Mouse (Mus musculus): ENCODE measurements at regions not wholly inside any gene's neighbourhood (a gene's known extent, or its start where the extent isn't known, plus 50 kb on each side); places are given as distances from the start of the nearest gene placed in this dataset.

DNA sequence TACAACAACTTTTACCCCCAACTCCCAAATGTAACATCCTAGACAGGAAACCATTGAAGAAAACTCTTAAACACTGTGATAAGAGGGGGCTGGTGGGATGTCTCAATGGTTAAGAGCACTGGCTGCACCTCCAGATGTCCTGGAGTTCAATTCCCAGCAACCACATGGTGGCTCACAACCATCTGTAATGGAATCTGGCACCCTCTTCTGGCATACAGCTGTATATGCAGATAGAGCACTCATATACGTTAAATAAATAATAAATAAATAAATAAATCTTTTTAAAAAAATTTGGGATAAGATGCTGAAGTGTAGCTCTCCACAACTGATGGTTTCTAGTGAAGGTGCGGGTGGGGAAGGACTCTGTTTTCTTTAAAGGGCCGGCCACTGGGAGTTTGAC is 69.3 kb downstream of the Kctd15 start:
- H3K4me1 ChIP-seq (ENCODE audit: control insufficient read depth in 2 of 2, insufficient read depth in 2 of 2, low read length in 2 of 2): no peaks in the 10 kb centered on the region
- peaks cover 11% of the 10 kb centered on the region for H3K9me3 ChIP-seq (ENCODE audit: control insufficient read depth, low read length)
- H3K27me3 ChIP-seq (ENCODE audit: control insufficient read depth, insufficient read depth, low read length): no peaks in the 10 kb centered on the region
- H3K9ac ChIP-seq (ENCODE audit: low read length): no peak overlapping the region
- H3K4me2 ChIP-seq (ENCODE audit: low read length): no peak overlapping the region
- ATAC-seq (ENCODE audit: insufficient number of reproducible peaks, insufficient read depth, low FRiP score, low read depth): no peak
- H3K36me3 ChIP-seq (ENCODE audit: control insufficient read depth, insufficient read depth, low read length): no peaks in the 10 kb centered on the region
- WGBS: 97% methylated on average over 3 of the region's 3 CpGs
- H3K27ac ChIP-seq (replicated peaks in 1 of 2; ENCODE audit: control insufficient read depth in 1 of 2, insufficient read depth in 1 of 2, low read depth in 2 of 2, low read length in 2 of 2): no peak overlapping the region
- H3K4me3 ChIP-seq (ENCODE audit: control insufficient read depth in 1 of 2, insufficient read depth in 1 of 2, low read depth in 1 of 2, low read length in 2 of 2): no peak overlapping the region

DNA sequence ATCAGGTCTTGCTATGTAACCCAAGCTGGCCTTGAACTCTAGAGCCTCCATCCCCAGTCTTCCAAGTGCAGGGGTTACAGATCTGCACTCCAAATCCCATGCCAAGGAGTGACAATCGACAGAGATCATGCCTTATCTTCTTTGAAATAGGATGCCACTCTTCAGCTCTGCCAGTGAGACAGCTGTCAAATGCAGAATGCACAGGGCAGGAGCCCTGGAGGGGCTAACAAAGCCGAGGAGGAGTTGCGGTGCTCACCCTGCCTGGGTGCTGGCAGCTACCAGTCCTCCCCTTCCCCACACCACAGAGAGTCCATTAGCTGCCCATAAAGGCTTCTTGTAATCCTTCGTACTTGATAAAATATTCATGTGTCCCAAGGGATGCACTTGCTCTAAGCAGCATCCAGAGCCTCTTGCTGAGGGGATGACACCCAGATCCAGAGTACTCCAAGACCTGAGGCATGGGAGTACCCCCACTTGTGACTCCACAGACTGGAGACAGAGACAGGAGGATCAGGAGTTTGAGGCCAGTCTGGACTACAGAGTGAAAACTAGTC is 71.1 kb downstream of the Kctd15 start:
- WGBS: 65% methylated on average over 4 of the region's 4 CpGs

GRCm38 (mm10) chr7:34584870-34585269 is 71.7 kb downstream of the Kctd15 start:
- Histone ChIP-seq H3K4me3 (ENCODE audit: control insufficient read depth in 1 of 2, insufficient read depth in 1 of 2, low read depth in 1 of 2, low read length in 2 of 2) (no peak overlapping the region), H3K27me3 (ENCODE audit: control insufficient read depth, insufficient read depth, low read length) (no peaks in the 10 kb centered on the region), H3K9me3 (ENCODE audit: control insufficient read depth, low read length) (peaks cover 11% of the 10 kb centered on the region), H3K9ac (ENCODE audit: low read length) (no peak overlapping the region), H3K36me3 (ENCODE audit: control insufficient read depth, insufficient read depth, low read length) (no peaks in the 10 kb centered on the region), H3K4me2 (ENCODE audit: low read length) (no peak overlapping the region), H3K27ac (replicated peaks in 1 of 2; ENCODE audit: control insufficient read depth in 1 of 2, insufficient read depth in 1 of 2, low read depth in 2 of 2, low read length in 2 of 2) (no peak overlapping the region), H3K4me1 (ENCODE audit: control insufficient read depth in 2 of 2, insufficient read depth in 2 of 2, low read length in 2 of 2) (no peaks in the 10 kb centered on the region)
- ATAC-seq (ENCODE audit: insufficient number of reproducible peaks, insufficient read depth, low FRiP score, low read depth): no peak
- 89% methylated on average over 7 of the region's 7 CpGs for WGBS

More for the DNA sequence above, 71.1 kb downstream of the Kctd15 start:
- ATAC-seq (ENCODE audit: insufficient number of reproducible peaks, insufficient read depth, low FRiP score, low read depth): no peak
- Histone ChIP-seq H3K4me1 (ENCODE audit: control insufficient read depth in 2 of 2, insufficient read depth in 2 of 2, low read length in 2 of 2) (no peaks in the 10 kb centered on the region), H3K4me2 (ENCODE audit: low read length) (no peak overlapping the region), H3K36me3 (ENCODE audit: control insufficient read depth, insufficient read depth, low read length) (no peaks in the 10 kb centered on the region), H3K27me3 (ENCODE audit: control insufficient read depth, insufficient read depth, low read length) (no peaks in the 10 kb centered on the region), H3K9me3 (ENCODE audit: control insufficient read depth, low read length) (peaks cover 11% of the 10 kb centered on the region), H3K27ac (replicated peaks in 1 of 2; ENCODE audit: control insufficient read depth in 1 of 2, insufficient read depth in 1 of 2, low read depth in 2 of 2, low read length in 2 of 2) (no peak overlapping the region), H3K9ac (ENCODE audit: low read length) (no peak overlapping the region), H3K4me3 (ENCODE audit: control insufficient read depth in 1 of 2, insufficient read depth in 1 of 2, low read depth in 1 of 2, low read length in 2 of 2) (no peak overlapping the region)

DNA sequence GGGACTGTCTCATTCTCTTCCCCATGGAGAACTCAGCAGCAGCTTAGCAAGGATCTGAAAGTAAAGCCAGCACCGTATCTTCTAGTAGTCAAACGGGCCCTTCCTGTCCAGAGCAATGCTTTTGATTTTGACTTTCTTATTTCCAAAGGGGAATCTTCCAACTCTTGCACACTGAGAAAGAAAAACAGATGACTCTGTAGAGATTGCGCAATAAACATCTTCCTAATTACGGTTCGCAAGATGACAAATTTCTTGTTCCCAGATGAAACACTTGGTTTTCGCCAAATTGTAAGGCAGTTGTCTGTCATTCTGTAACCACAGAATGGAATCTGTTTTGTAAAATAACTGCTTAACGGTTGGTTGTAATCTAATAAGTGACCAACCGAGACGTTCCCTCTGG is 75.7 kb downstream of the Kctd15 start:
- Histone ChIP-seq H3K4me1 (ENCODE audit: control insufficient read depth in 2 of 2, insufficient read depth in 2 of 2, low read length in 2 of 2) (no peaks in the 10 kb centered on the region), H3K9ac (ENCODE audit: low read length) (no peak overlapping the region), H3K27me3 (ENCODE audit: control insufficient read depth, insufficient read depth, low read length) (no peaks in the 10 kb centered on the region), H3K4me2 (ENCODE audit: low read length) (no peak overlapping the region), H3K4me3 (ENCODE audit: control insufficient read depth in 1 of 2, insufficient read depth in 1 of 2, low read depth in 1 of 2, low read length in 2 of 2) (no peak overlapping the region), H3K36me3 (ENCODE audit: control insufficient read depth, insufficient read depth, low read length) (no peaks in the 10 kb centered on the region), H3K27ac (replicated peaks in 1 of 2; ENCODE audit: control insufficient read depth in 1 of 2, insufficient read depth in 1 of 2, low read depth in 2 of 2, low read length in 2 of 2) (no peak overlapping the region), H3K9me3 (ENCODE audit: control insufficient read depth, low read length) (no peaks in the 10 kb centered on the region)
- no peak for ATAC-seq (ENCODE audit: insufficient number of reproducible peaks, insufficient read depth, low FRiP score, low read depth)
- 89% methylated on average over 9 of the region's 9 CpGs for WGBS

DNA sequence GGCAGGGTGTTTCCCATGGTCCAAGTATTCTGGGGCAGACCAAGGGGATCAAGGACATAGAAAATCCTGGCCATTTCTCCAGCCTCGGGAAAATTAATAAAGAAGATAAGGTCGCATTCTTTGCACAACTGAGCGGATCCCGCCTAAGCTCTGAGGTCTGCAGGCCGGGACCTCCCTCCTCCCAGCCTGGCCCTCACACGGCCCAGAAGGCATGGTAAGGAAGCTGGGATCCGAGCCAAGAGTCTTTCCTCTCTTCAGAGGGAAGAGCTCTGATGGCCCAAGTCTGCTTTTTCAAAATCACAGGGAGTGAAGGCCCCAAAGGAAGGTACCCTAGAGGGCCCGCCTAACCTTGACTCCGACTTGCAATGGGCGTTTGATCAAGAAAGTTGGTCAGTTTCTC is 85.2 kb downstream of the Kctd15 start:
- peak overlapping the region in 1 of 2 experiments; percentile 57; a peak in 1 of 4 replicates for H3K27ac ChIP-seq (replicated peaks in 1 of 2; ENCODE audit: control insufficient read depth in 1 of 2, insufficient read depth in 1 of 2, low read depth in 2 of 2, low read length in 2 of 2)
- peak overlapping the region; percentile 75 for H3K4me2 ChIP-seq (ENCODE audit: low read length)
- peak; percentile 79; the same call in 1 of the 2 replicates for ATAC-seq (ENCODE audit: insufficient number of reproducible peaks, insufficient read depth, low FRiP score, low read depth)
- peak overlapping the region; percentile 65 for H3K9ac ChIP-seq (ENCODE audit: low read length)
- peak overlapping the region in 1 of 2 experiments; percentile 37; a peak in 1 of 4 replicates for H3K4me3 ChIP-seq (ENCODE audit: control insufficient read depth in 1 of 2, insufficient read depth in 1 of 2, low read depth in 1 of 2, low read length in 2 of 2)
- H3K36me3 ChIP-seq (ENCODE audit: control insufficient read depth, insufficient read depth, low read length): no peaks in the 10 kb centered on the region
- 20% methylated on average over 10 of the region's 10 CpGs for WGBS
- no peaks in the 10 kb centered on the region for H3K9me3 ChIP-seq (ENCODE audit: control insufficient read depth, low read length)
- H3K4me1 ChIP-seq (ENCODE audit: control insufficient read depth in 2 of 2, insufficient read depth in 2 of 2, low read length in 2 of 2): peaks cover 16 to 19% of the 10 kb centered on the region in 2 experiments
- no peaks in the 10 kb centered on the region for H3K27me3 ChIP-seq (ENCODE audit: control insufficient read depth, insufficient read depth, low read length)

DNA sequence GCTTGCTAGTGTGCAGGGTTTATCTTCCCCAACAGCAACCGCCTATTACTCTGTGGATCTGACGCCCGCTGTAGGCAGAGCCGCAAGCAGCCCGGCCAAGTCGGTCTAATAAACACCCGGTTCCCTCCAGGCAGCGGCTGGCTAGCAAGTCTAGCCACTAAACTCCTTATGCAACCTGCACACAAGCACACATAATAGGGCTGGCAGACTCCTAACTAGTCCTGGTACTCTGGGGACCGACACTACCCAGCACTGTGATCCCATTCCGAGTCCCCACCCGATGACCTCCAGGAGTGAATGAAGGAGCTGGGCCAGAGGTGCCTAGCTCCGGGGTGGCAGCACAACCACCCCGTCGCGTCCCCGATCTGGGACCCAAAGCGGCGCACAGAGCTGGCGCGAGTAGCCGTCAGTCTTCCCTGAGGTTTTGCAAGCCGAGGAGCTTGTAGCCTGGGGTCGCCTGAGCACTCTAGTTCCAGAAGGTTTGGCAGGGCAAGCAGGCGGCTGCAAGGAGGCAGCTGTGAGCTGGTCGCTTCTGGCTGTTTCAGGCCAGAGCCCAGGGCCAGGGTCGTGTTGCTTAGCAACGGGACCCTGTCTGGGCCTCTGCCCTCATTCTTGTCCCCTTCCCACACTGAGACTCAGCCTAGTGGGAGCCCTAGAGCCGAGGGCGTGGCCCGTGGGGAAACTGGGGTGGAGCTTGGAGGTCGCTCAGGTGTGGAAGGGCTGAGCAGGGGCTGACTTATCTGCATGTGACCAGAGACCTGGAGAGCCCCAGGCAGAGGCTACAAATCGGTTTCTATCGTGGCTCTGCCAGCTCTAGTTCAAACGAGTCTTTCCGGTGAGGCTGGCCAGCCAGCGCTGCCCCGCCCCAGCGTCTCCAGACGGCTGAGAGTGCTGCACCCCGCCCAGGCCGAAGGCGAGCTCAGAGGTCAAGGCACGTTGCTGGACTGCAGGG is 86.1 kb downstream of the Kctd15 start:
- Histone ChIP-seq H3K4me2 (ENCODE audit: low read length) (peak overlapping the region; percentile 75), H3K4me1 (ENCODE audit: control insufficient read depth in 2 of 2, insufficient read depth in 2 of 2, low read length in 2 of 2) (peaks cover 16 to 19% of the 10 kb centered on the region in 2 experiments), H3K9me3 (ENCODE audit: control insufficient read depth, low read length) (no peaks in the 10 kb centered on the region), H3K36me3 (ENCODE audit: control insufficient read depth, insufficient read depth, low read length) (no peaks in the 10 kb centered on the region), H3K27ac (replicated peaks in 1 of 2; ENCODE audit: control insufficient read depth in 1 of 2, insufficient read depth in 1 of 2, low read depth in 2 of 2, low read length in 2 of 2) (peak overlapping the region in 1 of 2 experiments; percentile 57; a peak in 2 of 4 replicates), H3K4me3 (ENCODE audit: control insufficient read depth in 1 of 2, insufficient read depth in 1 of 2, low read depth in 1 of 2, low read length in 2 of 2) (peak overlapping the region; percentile 37 to 40), H3K9ac (ENCODE audit: low read length) (peak overlapping the region; percentile 65), H3K27me3 (ENCODE audit: control insufficient read depth, insufficient read depth, low read length) (no peaks in the 10 kb centered on the region)
- peak; percentile 68 for ATAC-seq (ENCODE audit: insufficient number of reproducible peaks, insufficient read depth, low FRiP score, low read depth)
- whole genome bisulfite sequencing: 2% methylated on average over 43 of the region's 43 CpGs

DNA sequence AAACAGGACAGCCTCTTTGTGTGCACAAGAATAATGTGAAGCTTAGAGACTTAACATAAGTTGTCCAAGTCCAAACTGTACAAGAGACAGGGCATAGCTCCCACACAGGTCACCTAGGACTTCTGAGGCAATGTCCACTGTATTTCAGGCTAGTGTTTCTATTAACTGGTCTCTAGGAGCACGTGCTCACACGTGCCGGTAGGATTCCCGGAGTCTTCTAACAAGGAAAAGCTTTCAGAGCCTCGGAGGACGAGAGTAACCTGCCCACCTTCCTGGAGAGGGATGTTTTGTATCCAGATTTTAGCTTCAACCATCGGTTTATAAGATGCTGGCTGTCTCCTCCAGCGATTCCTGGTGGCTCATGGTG is 86.8 kb downstream of the Kctd15 start:
- Histone ChIP-seq H3K27ac (replicated peaks in 1 of 2; ENCODE audit: control insufficient read depth in 1 of 2, insufficient read depth in 1 of 2, low read depth in 2 of 2, low read length in 2 of 2) (no peak overlapping the region), H3K36me3 (ENCODE audit: control insufficient read depth, insufficient read depth, low read length) (no peaks in the 10 kb centered on the region), H3K27me3 (ENCODE audit: control insufficient read depth, insufficient read depth, low read length) (no peaks in the 10 kb centered on the region), H3K9me3 (ENCODE audit: control insufficient read depth, low read length) (no peaks in the 10 kb centered on the region), H3K4me2 (ENCODE audit: low read length) (peak overlapping the region; percentile 75), H3K4me1 (ENCODE audit: control insufficient read depth in 2 of 2, insufficient read depth in 2 of 2, low read length in 2 of 2) (peaks cover 16 to 19% of the 10 kb centered on the region in 2 experiments), H3K4me3 (ENCODE audit: control insufficient read depth in 1 of 2, insufficient read depth in 1 of 2, low read depth in 1 of 2, low read length in 2 of 2) (peak overlapping the region in 1 of 2 experiments; percentile 37; a peak in 1 of 4 replicates), H3K9ac (ENCODE audit: low read length) (peak overlapping the region; percentile 65)
- WGBS: 22% methylated on average over 8 of the region's 8 CpGs
- no peak for ATAC-seq (ENCODE audit: insufficient number of reproducible peaks, insufficient read depth, low FRiP score, low read depth)
